Mouse (Mus musculus): ENCODE measurements around the gene Eef2. TPM values are rescaled to one million over a fixed set of nuclear protein-coding genes. Genes with fewer than 3 reads are reported as not detected.
"Not testable (repeated sequence)": the region's sequence is repeated elsewhere in the genome, so short reads cannot be mapped to it uniquely, and the experiment has no call there.

The Eef2 gene
- polyA plus RNA-seq, 1 experiment from 2014 or later = 515 TPM

GRCm38 (mm10) chr10:81175936-81176465 is 430 bp upstream of the Eef2 start:
- WGBS = 4% methylated on average over 13 of the region's 13 CpGs
- Histone ChIP-seq H3K4me1 (replicated peaks) (peaks cover 39% of the 10 kb centered on the region), H3K9me3 (no peaks in the 10 kb centered on the region), H3K36me3 (peaks cover 34% of the 10 kb centered on the region), H3K27ac (peak overlapping the region; percentile 81), H3K4me2 (replicated peaks) (peak overlapping the region; percentile 55), H3K4me3 (replicated peaks) (peak overlapping the region; percentile 97), H3K27me3 (replicated peaks) (no peaks in the 10 kb centered on the region), H3K9ac (peak overlapping the region; percentile 32; the same call in 1 of the 2 replicates)
- peak; percentile 29 for ATAC-seq

- H3K27ac ChIP-seq = peak overlapping the region; percentile 88
- peak overlapping the region; percentile 92 for H3K4me2 ChIP-seq (replicated peaks)
- WGBS = 8% methylated on average over 16 of the region's 16 CpGs
- peak overlapping the region; percentile 97 for H3K4me3 ChIP-seq (replicated peaks)
- ATAC-seq = no peak
- peak overlapping the region; percentile 94 for H3K9ac ChIP-seq
- peaks cover 48% of the 10 kb centered on the region for H3K4me1 ChIP-seq (replicated peaks)
- no peaks in the 10 kb centered on the region for H3K27me3 ChIP-seq (replicated peaks)
- H3K9me3 ChIP-seq = no peaks in the 10 kb centered on the region
- peaks cover 49% of the 10 kb centered on the region for H3K36me3 ChIP-seq
These were observed 1.1 kb downstream of the Eef2 start for GRCm38 (mm10) chr10:81177491-81177925.

GRCm38 (mm10) chr10:81177958-81178712 is 1.7 kb downstream of the Eef2 start:
- Histone ChIP-seq H3K4me3 (replicated peaks) (peak overlapping the region; percentile 97), H3K27ac (peak overlapping the region; percentile 88; the same call in 1 of the 2 replicates), H3K36me3 (peaks cover 49% of the 10 kb centered on the region), H3K4me1 (replicated peaks) (peaks cover 46% of the 10 kb centered on the region), H3K9ac (peak overlapping the region; percentile 94), H3K9me3 (no peaks in the 10 kb centered on the region), H3K4me2 (replicated peaks) (peak overlapping the region; percentile 92), H3K27me3 (replicated peaks) (no peaks in the 10 kb centered on the region)
- no peak for ATAC-seq
- 53% methylated on average over 14 of the region's 14 CpGs for WGBS

- Histone ChIP-seq H3K36me3 (peaks cover 49% of the 10 kb centered on the region), H3K4me1 (replicated peaks) (peaks cover 46% of the 10 kb centered on the region), H3K9ac (no peak overlapping the region), H3K4me2 (replicated peaks) (0 out of 2 replicates have a peak overlapping the region, but pooled peaks have one; percentile 92), H3K9me3 (no peaks in the 10 kb centered on the region), H3K4me3 (replicated peaks) (no peak overlapping the region), H3K27me3 (replicated peaks) (no peaks in the 10 kb centered on the region), H3K27ac (no peak overlapping the region)
- ATAC-seq = no peak
- WGBS = 90% methylated on average over 11 of the region's 11 CpGs
These were observed 2.5 kb downstream of the Eef2 start for GRCm38 (mm10) chr10:81178927-81179326.

GRCm38 (mm10) chr10:81179451-81180342 is 3.3 kb downstream of the Eef2 start:
- H3K4me3 ChIP-seq (replicated peaks) = no peak overlapping the region
- H3K27me3 ChIP-seq (replicated peaks) = no peaks in the 10 kb centered on the region
- no peak overlapping the region; the same call in 1 of the 2 replicates for H3K9ac ChIP-seq
- no peak for ATAC-seq
- H3K4me2 ChIP-seq (replicated peaks) = no peak overlapping the region
- peaks cover 54% of the 10 kb centered on the region for H3K36me3 ChIP-seq
- WGBS = 86% methylated on average over 32 of the region's 32 CpGs
- H3K27ac ChIP-seq = peak overlapping the region; percentile 29
- H3K9me3 ChIP-seq = no peaks in the 10 kb centered on the region
- peaks cover 48% of the 10 kb centered on the region for H3K4me1 ChIP-seq (replicated peaks)

- no peak overlapping the region for H3K4me2 ChIP-seq (replicated peaks)
- no peak overlapping the region for H3K4me3 ChIP-seq (replicated peaks)
- no peaks in the 10 kb centered on the region for H3K9me3 ChIP-seq
- ATAC-seq = no peak
- no peak overlapping the region for H3K9ac ChIP-seq
- no peaks in the 10 kb centered on the region for H3K27me3 ChIP-seq (replicated peaks)
- 96% methylated on average over 13 of the region's 13 CpGs for whole genome bisulfite sequencing
- peaks cover 50% of the 10 kb centered on the region for H3K4me1 ChIP-seq (replicated peaks)
- peaks cover 54% of the 10 kb centered on the region for H3K36me3 ChIP-seq
- H3K27ac ChIP-seq = 0 out of 2 replicates have a peak overlapping the region, but pooled peaks have one; percentile 33
These were observed 4.5 kb downstream of the Eef2 start for GRCm38 (mm10) chr10:81180946-81181345.

- H3K27ac ChIP-seq = peak overlapping the region; percentile 33; the same call in 1 of the 2 replicates
- not testable (repeated sequence) for H3K9me3 ChIP-seq; ATAC-seq; H3K4me2 ChIP-seq (replicated peaks); H3K9ac ChIP-seq; H3K27me3 ChIP-seq (replicated peaks); H3K4me3 ChIP-seq (replicated peaks)
- WGBS = 82% methylated on average over 12 of the region's 12 CpGs
- peaks cover 56% of the 10 kb centered on the region for H3K36me3 ChIP-seq
- peaks cover 49% of the 10 kb centered on the region for H3K4me1 ChIP-seq (replicated peaks)
These were observed 5.4 kb downstream of the Eef2 start for GRCm38 (mm10) chr10:81181860-81182259.

GRCm38 (mm10) chr10:81182336-81183333 is 6.2 kb downstream of the Eef2 start, which contains the start of gene Dapk3:
Dapk3 (plus strand) TSS chr10:81183005.
- WGBS = 4% methylated on average over 53 of the region's 53 CpGs
- peaks cover 58% of the 10 kb centered on the region for H3K36me3 ChIP-seq
- ATAC-seq = peak; percentile 96
- H3K9me3 ChIP-seq = no peaks in the 10 kb centered on the region
- H3K4me1 ChIP-seq (replicated peaks) = peaks cover 49% of the 10 kb centered on the region
- peak within 1 kb of the TSS; percentile 91 for H3K27ac ChIP-seq
- peak within 1 kb of the TSS; percentile 69 for H3K9ac ChIP-seq
- no peaks in the 10 kb centered on the region for H3K27me3 ChIP-seq (replicated peaks)
- H3K4me3 ChIP-seq (replicated peaks) = peak within 1 kb of the TSS; percentile 72
- H3K4me2 ChIP-seq (replicated peaks) = peak within 1 kb of the TSS; percentile 57

GRCm38 (mm10) chr10:81183805-81184204 is 7.4 kb downstream of the Eef2 start, which contains the start of gene 4930442H23Rik:
4930442H23Rik (minus strand) TSS chr10:81183849.
- H3K4me1 ChIP-seq (replicated peaks) = peaks cover 37% of the 10 kb centered on the region
- 78% methylated on average over 5 of the region's 5 CpGs for WGBS
- ATAC-seq = no peak

GRCm38 (mm10) chr10:81184765-81185164 is 8.3 kb downstream of the Eef2 start:
- 4% methylated on average over 4 of the region's 4 CpGs for WGBS
- Histone ChIP-seq H3K4me2 (replicated peaks) (peak overlapping the region; percentile 57), H3K36me3 (peaks cover 38% of the 10 kb centered on the region), H3K4me1 (replicated peaks) (peaks cover 32% of the 10 kb centered on the region), H3K27ac (peak overlapping the region; percentile 89), H3K9me3 (no peaks in the 10 kb centered on the region), H3K27me3 (replicated peaks) (no peaks in the 10 kb centered on the region), H3K9ac (peak overlapping the region; percentile 69; the same call in 1 of the 2 replicates), H3K4me3 (replicated peaks) (0 out of 2 replicates have a peak overlapping the region, but pooled peaks have one; percentile 0)
- peak; percentile 14; the same call in 1 of the 2 replicates for ATAC-seq

More at GRCm38 (mm10) chr10:81183805-81184204, 7.4 kb downstream of the Eef2 start, which contains the start of gene 4930442H23Rik:
- Histone ChIP-seq H3K4me2 (replicated peaks) (peak within 1 kb of the TSS; percentile 57), H3K4me3 (replicated peaks) (peak within 1 kb of the TSS; percentile 72), H3K9me3 (no peaks in the 10 kb centered on the region), H3K9ac (peak within 1 kb of the TSS; percentile 69), H3K27ac (peak within 1 kb of the TSS; percentile 91), H3K36me3 (peaks cover 46% of the 10 kb centered on the region), H3K27me3 (replicated peaks) (no peaks in the 10 kb centered on the region)

- Histone ChIP-seq H3K36me3 (peaks cover 23% of the 10 kb centered on the region), H3K9ac (no peak overlapping the region), H3K27me3 (replicated peaks) (no peaks in the 10 kb centered on the region), H3K4me1 (replicated peaks) (peaks cover 36% of the 10 kb centered on the region), H3K27ac (no peak overlapping the region), H3K9me3 (no peaks in the 10 kb centered on the region), H3K4me2 (replicated peaks) (no peak overlapping the region), H3K4me3 (replicated peaks) (no peak overlapping the region)
- no peak for ATAC-seq
- WGBS = 93% methylated on average over 9 of the region's 9 CpGs
These were observed 10.7 kb downstream of the Eef2 start for GRCm38 (mm10) chr10:81187161-81187560.
